Mouse (Mus musculus) hindbrain, embryonic 12.5 days (tissue): ENCODE results near the gene Gm5414. TPM values are rescaled to one million over a fixed set of nuclear protein-coding genes. Genes with fewer than 3 reads are reported as not detected.

Experiments
- ATAC-seq: fragments of 200-750 bp; cut with Nextera tagmentation; 2 replicates; pipeline ENCODE4 v1.8.0; 2017; ENCODE audit warnings: moderate TSS enrichment; ENCODE audit not compliant: low FRiP score
- H3K27ac ChIP-seq: fragments of 300-500 bp; sonication (generic); 2 replicates; pipeline ENCODE4 v1.5.1; 2016; ENCODE audit warnings: mild to moderate bottlenecking
- H3K27me3 ChIP-seq: fragments of 300-500 bp; sonication (generic); 2 replicates; pipeline ENCODE4 v1.6.1; 2016; ENCODE audit warnings: mild to moderate bottlenecking
- H3K36me3 ChIP-seq: fragments of 300-500 bp; sonication (generic); 2 replicates; pipeline ENCODE4 v1.6.1; 2016; ENCODE audit warnings: mild to moderate bottlenecking
- H3K4me1 ChIP-seq: fragments of 300-500 bp; sonication (generic); 2 replicates; pipeline ENCODE4 v1.6.1; 2016
- H3K4me2 ChIP-seq: fragments of 300-500 bp; sonication (generic); replicated peaks from 2 replicates; pipeline ENCODE4 v1.6.1; 2016; ENCODE audit warnings: mild to moderate bottlenecking
- H3K4me3 ChIP-seq: fragments of 300-500 bp; sonication (generic); 2 replicates; pipeline ENCODE4 v1.5.1; 2016; ENCODE audit warnings: mild to moderate bottlenecking
- H3K9ac ChIP-seq: fragments of 300-500 bp; sonication (generic); 2 replicates; pipeline ENCODE4 v1.6.1; 2016; ENCODE audit warnings: mild to moderate bottlenecking, moderate library complexity
- H3K9me3 ChIP-seq: fragments of 300-500 bp; sonication (generic); replicated peaks from 2 replicates; pipeline ENCODE4 v1.6.1; 2016; ENCODE audit warnings: mild to moderate bottlenecking
- WGBS: fragments of 180-500 bp; shearing (Covaris S2); methylation state at CpG from one replicate; pipeline ENCODE4 v1.1.7; 2016; 5-methylcytosine and 5-hydroxymethylcytosine counted together
- microRNA-seq: library from miRNA; unstranded; fragments of <30 nt; microRNA quantifications from one replicate; pipeline ENCODE4, GENCODE M21; 2017
- polyA plus RNA-seq: library from polyadenylated mRNA; unstranded; fragments of >200 nt; fragmentation: Nextera tagmentation; extraction: Ambion mirVana; gene quantifications from 2 replicates; pipeline ENCODE4 v1.2.1, GENCODE M21; 2016

Gene Gm5414
- polyA plus RNA-seq = not detected in 2 replicates

GRCm38 (mm10) chr15:101627884-101628283, at the start of gene Gm5414:
Gene Gm5414, minus strand, starts transcription at chr15:101628188.
- no peak within 1 kb of the TSS for H3K4me3 ChIP-seq
- no peak within 1 kb of the TSS for H3K27ac ChIP-seq
- no peaks in the 10 kb centered on the region for H3K9me3 ChIP-seq
- no peaks in the 10 kb centered on the region for H3K36me3 ChIP-seq
- H3K9ac ChIP-seq = no peak within 1 kb of the TSS
- no peaks in the 10 kb centered on the region for H3K4me1 ChIP-seq
- 78% methylated on average over 2 of the region's 2 CpGs for WGBS
- H3K4me2 ChIP-seq = no peak within 1 kb of the TSS
- no peak for ATAC-seq
- H3K27me3 ChIP-seq = no peaks in the 10 kb centered on the region; the same call in 1 of the 2 replicates

GRCm38 (mm10) chr15:101675978-101676377, 48.0 kb upstream of the Gm5414 start:
- no peak overlapping the region for H3K4me3 ChIP-seq
- ATAC-seq = no peak
- no peaks in the 10 kb centered on the region for H3K4me1 ChIP-seq
- no peak overlapping the region for H3K9ac ChIP-seq
- H3K9me3 ChIP-seq = no peaks in the 10 kb centered on the region
- 90% methylated on average over 1 of the region's 1 CpGs for WGBS
- no peak overlapping the region for H3K4me2 ChIP-seq
- H3K27ac ChIP-seq = no peak overlapping the region
- H3K27me3 ChIP-seq = no peaks in the 10 kb centered on the region
- H3K36me3 ChIP-seq = no peaks in the 10 kb centered on the region

DNA sequence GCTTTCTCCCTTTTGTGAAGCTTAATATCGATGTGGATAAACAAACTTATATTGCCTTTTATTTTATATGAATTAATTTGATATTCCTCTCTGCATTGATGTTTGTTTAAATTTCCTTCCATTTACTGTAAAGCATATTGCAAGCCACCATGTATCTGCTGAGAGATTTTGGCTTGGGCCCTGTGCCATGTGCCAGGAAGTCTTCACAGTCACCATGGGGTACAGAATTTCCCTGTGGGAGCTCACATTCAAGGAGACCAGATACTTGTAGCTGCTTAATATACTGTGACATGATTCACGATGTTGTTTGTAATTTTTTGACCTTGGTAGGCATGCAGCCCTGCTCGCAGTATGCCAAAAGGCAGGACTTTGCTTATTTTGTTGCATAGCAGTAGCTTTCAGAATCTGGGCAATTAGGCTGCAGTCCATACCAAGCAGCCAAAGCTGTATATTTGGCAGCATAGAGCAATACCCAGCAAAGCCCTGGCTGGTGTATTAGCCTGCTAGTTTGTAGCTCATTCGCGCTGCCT, 24.8 kb upstream of the Gm5414 start:
- H3K36me3 ChIP-seq = no peaks in the 10 kb centered on the region
- no peak overlapping the region for H3K4me2 ChIP-seq
- no peaks in the 10 kb centered on the region for H3K9me3 ChIP-seq
- no peaks in the 10 kb centered on the region for H3K4me1 ChIP-seq
- H3K4me3 ChIP-seq = no peak overlapping the region
- no peak overlapping the region for H3K9ac ChIP-seq
- no peaks in the 10 kb centered on the region for H3K27me3 ChIP-seq
- H3K27ac ChIP-seq = no peak overlapping the region
- no peak for ATAC-seq
- WGBS = 90% methylated on average over 5 of the region's 5 CpGs

DNA sequence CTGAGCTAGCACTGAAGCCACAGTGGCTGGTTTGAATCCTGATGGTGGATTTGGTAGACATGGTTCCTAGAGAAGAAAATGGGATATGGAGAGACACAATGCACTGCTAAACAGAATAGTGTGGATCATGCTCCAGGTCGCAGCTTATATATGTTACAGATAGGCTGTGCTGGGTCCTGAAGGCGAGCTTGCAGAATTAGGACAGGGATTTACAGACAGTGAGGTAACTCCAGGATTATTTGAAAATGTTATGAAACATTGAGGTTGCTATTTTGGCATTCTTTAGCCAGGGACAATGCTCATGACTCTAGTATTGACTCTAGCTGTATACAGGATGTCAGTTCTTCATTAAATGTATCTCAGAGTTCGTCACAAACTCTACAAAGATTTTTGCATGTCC, 19.3 kb upstream of the Gm5414 start, which contains the start of gene Gm5478:
Gene Gm5478, minus strand, starts transcription at position 101 of the 400 bp plus-strand sequence.
- no peak within 1 kb of the TSS for H3K4me2 ChIP-seq
- no peaks in the 10 kb centered on the region for H3K36me3 ChIP-seq
- H3K27me3 ChIP-seq = no peaks in the 10 kb centered on the region
- no peaks in the 10 kb centered on the region for H3K4me1 ChIP-seq
- WGBS = 78% methylated on average over 3 of the region's 3 CpGs
- no peak within 1 kb of the TSS for H3K4me3 ChIP-seq
- no peak within 1 kb of the TSS for H3K27ac ChIP-seq
- H3K9me3 ChIP-seq = no peaks in the 10 kb centered on the region
- H3K9ac ChIP-seq = no peak within 1 kb of the TSS
- ATAC-seq = no peak

DNA sequence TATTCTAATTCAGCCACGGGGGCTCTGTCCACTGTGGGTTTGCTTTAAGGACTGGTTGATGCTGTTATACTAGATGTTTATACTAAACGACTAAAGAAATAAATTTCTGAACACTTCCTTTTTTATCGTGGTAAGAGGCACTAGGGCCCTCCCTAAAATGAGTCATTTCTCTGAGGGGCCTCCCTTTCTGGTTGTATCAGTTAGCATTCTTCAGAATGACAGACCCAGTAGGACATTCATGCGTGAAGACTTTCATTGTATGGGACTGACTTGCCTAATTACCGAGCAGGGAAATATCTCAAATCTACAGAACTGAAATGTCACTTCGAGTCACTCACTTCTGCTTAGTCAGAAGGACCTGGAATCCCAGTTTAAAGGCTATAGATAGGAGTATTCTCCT, 28.9 kb downstream of the Gm5414 start:
- WGBS = 59% methylated on average over 6 of the region's 6 CpGs
- H3K27ac ChIP-seq = no peak overlapping the region
- no peak overlapping the region for H3K9ac ChIP-seq
- no peak overlapping the region for H3K4me3 ChIP-seq
- H3K4me1 ChIP-seq = no peaks in the 10 kb centered on the region
- H3K27me3 ChIP-seq = no peaks in the 10 kb centered on the region
- no peak for ATAC-seq
- H3K4me2 ChIP-seq = no peak overlapping the region
- H3K9me3 ChIP-seq = no peaks in the 10 kb centered on the region
- no peaks in the 10 kb centered on the region for H3K36me3 ChIP-seq

- H3K4me2 ChIP-seq = no peak overlapping the region
- ATAC-seq = no peak
- no peak overlapping the region for H3K9ac ChIP-seq
- H3K4me3 ChIP-seq = no peak overlapping the region
- no peaks in the 10 kb centered on the region for H3K4me1 ChIP-seq
- H3K27ac ChIP-seq = no peak overlapping the region
- no peaks in the 10 kb centered on the region for H3K27me3 ChIP-seq
- no peaks in the 10 kb centered on the region for H3K36me3 ChIP-seq
- WGBS = 79% methylated on average over 10 of the region's 10 CpGs
- H3K9me3 ChIP-seq = no peaks in the 10 kb centered on the region
Measured at GRCm38 (mm10) chr15:101588216-101588615, 39.8 kb downstream of the Gm5414 start.

DNA sequence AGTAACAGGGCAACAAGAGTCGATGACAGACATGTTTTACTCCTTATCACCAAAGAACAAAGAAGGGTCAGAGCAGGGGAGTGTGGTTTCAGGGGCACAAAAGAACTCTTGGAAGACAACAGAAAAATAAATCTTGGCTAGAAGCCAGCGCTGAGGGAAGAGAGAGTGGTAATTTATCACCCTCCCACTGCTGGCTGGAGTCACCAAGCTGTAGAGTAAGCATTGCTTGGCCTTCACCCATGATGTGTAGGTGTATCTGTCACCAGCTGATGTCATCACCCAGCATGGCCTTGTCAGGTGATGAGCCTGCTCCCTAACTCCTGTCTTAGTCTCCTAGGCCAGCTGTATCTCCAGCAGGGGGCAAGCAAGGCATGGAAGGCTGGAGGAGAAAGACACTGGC, 43.5 kb downstream of the Gm5414 start:
- no peak for ATAC-seq
- Histone ChIP-seq H3K4me1 (no peaks in the 10 kb centered on the region), H3K4me2 (no peak overlapping the region), H3K4me3 (no peak overlapping the region), H3K27ac (no peak overlapping the region), H3K9me3 (no peaks in the 10 kb centered on the region), H3K27me3 (no peaks in the 10 kb centered on the region), H3K36me3 (no peaks in the 10 kb centered on the region), H3K9ac (no peak overlapping the region)
- WGBS = 34% methylated on average over 2 of the region's 2 CpGs

DNA sequence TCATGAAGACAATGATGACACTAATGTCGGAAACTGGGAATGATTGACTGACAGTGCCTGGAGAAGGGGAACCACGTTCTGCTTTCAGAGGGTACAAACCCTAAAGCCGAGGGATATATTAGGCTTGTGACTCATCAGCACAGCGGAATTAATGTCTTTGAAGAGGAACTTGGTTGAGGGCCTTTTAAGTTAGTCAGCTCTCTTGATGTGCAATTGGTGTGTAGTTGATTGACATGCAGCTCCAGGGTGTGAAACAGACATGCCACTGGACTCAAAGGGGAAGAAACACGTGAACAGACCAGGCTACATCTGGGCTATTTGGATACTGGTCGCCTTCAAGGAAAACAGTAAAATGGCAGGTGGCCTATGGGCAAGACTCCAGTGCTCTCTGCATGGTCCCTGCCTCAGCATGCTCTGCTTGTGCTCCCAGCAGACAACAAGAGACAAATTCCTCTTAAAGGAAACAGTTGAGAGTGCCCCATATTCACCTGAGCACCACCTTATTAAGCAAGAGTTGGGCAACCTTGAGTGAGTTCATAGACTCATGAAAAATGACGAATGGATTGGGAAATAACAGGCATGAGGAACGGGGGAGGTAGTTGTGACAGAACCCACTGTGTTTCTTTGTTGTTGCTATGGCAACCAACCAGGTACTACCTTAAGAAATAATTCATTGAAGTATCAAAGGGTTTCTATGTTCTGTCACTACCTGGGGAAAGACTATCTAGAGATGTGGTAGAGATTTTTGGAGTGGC, 44.6 kb downstream of the Gm5414 start:
- Histone ChIP-seq H3K27ac (no peak overlapping the region), H3K9me3 (no peaks in the 10 kb centered on the region), H3K36me3 (no peaks in the 10 kb centered on the region), H3K4me3 (no peak overlapping the region), H3K4me2 (no peak overlapping the region), H3K4me1 (no peaks in the 10 kb centered on the region), H3K27me3 (no peaks in the 10 kb centered on the region), H3K9ac (no peak overlapping the region)
- no peak for ATAC-seq
- WGBS = 87% methylated on average over 8 of the region's 8 CpGs

- 79% methylated on average over 3 of the region's 3 CpGs for WGBS
- no peaks in the 10 kb centered on the region for H3K4me1 ChIP-seq
- no peak overlapping the region for H3K4me2 ChIP-seq
- no peaks in the 10 kb centered on the region for H3K27me3 ChIP-seq
- no peak for ATAC-seq
- no peak overlapping the region for H3K9ac ChIP-seq
- H3K27ac ChIP-seq = no peak overlapping the region
- no peaks in the 10 kb centered on the region for H3K36me3 ChIP-seq
- H3K9me3 ChIP-seq = no peaks in the 10 kb centered on the region
- no peak overlapping the region for H3K4me3 ChIP-seq
Measured at GRCm38 (mm10) chr15:101581701-101582100, 46.3 kb downstream of the Gm5414 start.

DNA sequence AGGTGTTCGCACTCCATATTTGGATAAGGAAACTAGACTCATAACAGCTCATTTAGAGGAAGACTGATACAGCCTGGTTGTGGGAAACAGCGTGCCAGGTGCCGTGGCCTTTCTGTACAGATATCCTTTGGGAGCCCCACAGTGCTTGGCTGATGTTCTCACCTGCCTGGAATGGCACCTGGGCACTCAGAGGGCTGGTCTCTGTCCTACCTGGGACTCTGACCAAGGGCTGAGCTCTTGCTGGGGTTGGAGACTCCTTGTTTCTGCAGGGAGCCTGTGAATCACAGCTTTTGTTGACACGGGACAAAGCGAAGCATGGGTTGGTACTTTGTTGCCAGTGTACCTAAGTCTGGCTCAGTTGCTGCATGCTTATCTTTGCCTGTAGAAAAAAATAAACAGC, 52.5 kb downstream of the Gm5414 start:
- WGBS = 90% methylated on average over 5 of the region's 5 CpGs
- H3K4me3 ChIP-seq = no peak overlapping the region
- ATAC-seq = no peak

More for the DNA sequence above, 52.5 kb downstream of the Gm5414 start:
- no peak overlapping the region for H3K9ac ChIP-seq
- H3K36me3 ChIP-seq = no peaks in the 10 kb centered on the region
- no peak overlapping the region for H3K4me2 ChIP-seq
- H3K27me3 ChIP-seq = 0 out of 2 replicates have a peak, but pooled peaks cover 3% of the 10 kb centered on the region
- no peaks in the 10 kb centered on the region for H3K4me1 ChIP-seq
- H3K27ac ChIP-seq = no peak overlapping the region
- no peaks in the 10 kb centered on the region for H3K9me3 ChIP-seq

Small RNA genes lying within 50 kb of the gene (microRNA-seq; reads per million reads assigned to microRNA genes)
- not detected for gene Gm44383
- gene Gm44479 = not detected

Other genes starting within 250 kb of the Gm5414 start
- gene Krt7, start 217.1 kb downstream of the Gm5414 start, polyA plus RNA-seq = 8.8 and 10.5 TPM in 2 replicates
- 0.39 and 0.48 TPM in 2 replicates for gene Krt87, start 189.4 kb downstream of the Gm5414 start, polyA plus RNA-seq
- gene Krt88, start 180.4 kb downstream of the Gm5414 start, polyA plus RNA-seq = not detected in 2 replicates
- not detected in 2 replicates for gene Krt81, start 164.4 kb downstream of the Gm5414 start, polyA plus RNA-seq
- gene Krt86, start 154.7 kb downstream of the Gm5414 start, polyA plus RNA-seq = not detected in 2 replicates
- gene Krt83, start 136.7 kb downstream of the Gm5414 start, polyA plus RNA-seq = not detected in 2 replicates
- gene Gm49425, start 110.9 kb downstream of the Gm5414 start, polyA plus RNA-seq = not detected in 2 replicates
- gene Krt84, start 95.4 kb downstream of the Gm5414 start, polyA plus RNA-seq = not detected in 2 replicates
- gene Krt82, start 77.5 kb downstream of the Gm5414 start, polyA plus RNA-seq = not detected in 2 replicates
- gene Krt90, start 65.2 kb downstream of the Gm5414 start, polyA plus RNA-seq = 0.14 and 0.30 TPM in 2 replicates
- gene Krt75, start 54.3 kb downstream of the Gm5414 start, polyA plus RNA-seq = 0.08 and 0.18 TPM in 2 replicates
- not detected in 2 replicates for gene Gm5478, start 19.2 kb upstream of the Gm5414 start, polyA plus RNA-seq
- gene Krt6b, start 52.1 kb upstream of the Gm5414 start, polyA plus RNA-seq = not detected in 2 replicates
- not detected in 2 replicates for gene Krt6a, start 66.1 kb upstream of the Gm5414 start, polyA plus RNA-seq
- gene Krt5, start 84.7 kb upstream of the Gm5414 start, polyA plus RNA-seq = 14.1 and 16.6 TPM in 2 replicates
- gene Krt71, start 114.9 kb upstream of the Gm5414 start, polyA plus RNA-seq = not detected in 2 replicates
- gene Krt72, start 158.3 kb upstream of the Gm5414 start, polyA plus RNA-seq = not detected in 2 replicates
- gene Krt73, start 174.2 kb upstream of the Gm5414 start, polyA plus RNA-seq = 0.57 and 0.65 TPM in 2 replicates
- gene Krt2, start 190.0 kb upstream of the Gm5414 start, polyA plus RNA-seq = not detected in 2 replicates
- 4.2 and 4.4 TPM in 2 replicates for gene Krt1, start 222.6 kb upstream of the Gm5414 start, polyA plus RNA-seq
- gene Krt77, start 241.5 kb upstream of the Gm5414 start, polyA plus RNA-seq = not detected in 2 replicates